Mouse (Mus musculus): ENCODE measurements around the gene 9930104L06Rik. TPM values are rescaled to one million over a fixed set of nuclear protein-coding genes. Genes with fewer than 3 reads are reported as not detected.
A peak's percentile ranks its signal among the peaks of the same experiment; 100 is the strongest.

The 9930104L06Rik gene
- polyA plus RNA-seq, 1 experiment from 2014 or later = 16.7 TPM

- Histone ChIP-seq H3K4me2 (replicated peaks) (no peak overlapping the region), H3K4me3 (no peak overlapping the region), H3K9ac (peak overlapping the region; percentile 33; the same call in 1 of the 2 replicates), H3K27me3 (no peaks in the 10 kb centered on the region), H3K36me3 (no peaks in the 10 kb centered on the region), H3K27ac (peak overlapping the region; percentile 35; the same call in 1 of the 2 replicates), H3K9me3 (replicated peaks) (no peaks in the 10 kb centered on the region), H3K4me1 (peaks cover 17% of the 10 kb centered on the region)
- 4% methylated on average over 8 of the region's 8 CpGs for WGBS
- peak; percentile 19; the same call in 1 of the 2 replicates for ATAC-seq (ENCODE audit: low FRiP score)
These were observed 28.2 kb downstream of the 9930104L06Rik start for GRCm38 (mm10) chr4:124964912-124965599.

GRCm38 (mm10) chr4:124968711-124969110, 31.9 kb downstream of the 9930104L06Rik start:
- Histone ChIP-seq H3K4me1 (peaks cover 21% of the 10 kb centered on the region), H3K9ac (peak overlapping the region; percentile 24; the same call in 1 of the 2 replicates), H3K4me2 (replicated peaks) (no peak overlapping the region)

GRCm38 (mm10) chr4:124969219-124969848, 32.5 kb downstream of the 9930104L06Rik start:
- H3K4me1 ChIP-seq = peaks cover 21% of the 10 kb centered on the region
- H3K27ac ChIP-seq = no peak overlapping the region
- 72% methylated on average over 7 of the region's 7 CpGs for WGBS
- ATAC-seq (ENCODE audit: low FRiP score) = no peak
- no peaks in the 10 kb centered on the region for H3K36me3 ChIP-seq
- H3K9me3 ChIP-seq (replicated peaks) = no peaks in the 10 kb centered on the region
- H3K27me3 ChIP-seq = 0 out of 2 replicates have a peak, but pooled peaks cover 3% of the 10 kb centered on the region
- no peak overlapping the region for H3K4me3 ChIP-seq
- no peak overlapping the region for H3K9ac ChIP-seq
- H3K4me2 ChIP-seq (replicated peaks) = no peak overlapping the region

More at GRCm38 (mm10) chr4:124968711-124969110, 31.9 kb downstream of the 9930104L06Rik start:
- no peaks in the 10 kb centered on the region for H3K36me3 ChIP-seq
- no peaks in the 10 kb centered on the region for H3K9me3 ChIP-seq (replicated peaks)
- H3K27me3 ChIP-seq = 0 out of 2 replicates have a peak, but pooled peaks cover 3% of the 10 kb centered on the region
- H3K4me3 ChIP-seq = no peak overlapping the region
- no peak for ATAC-seq (ENCODE audit: low FRiP score)
- no peak overlapping the region for H3K27ac ChIP-seq
- 41% methylated on average over 6 of the region's 6 CpGs for WGBS

- Histone ChIP-seq H3K9ac (no peak overlapping the region), H3K27me3 (0 out of 2 replicates have a peak, but pooled peaks cover 3% of the 10 kb centered on the region), H3K4me2 (replicated peaks) (no peak overlapping the region), H3K4me3 (no peak overlapping the region), H3K4me1 (peaks cover 18% of the 10 kb centered on the region), H3K36me3 (no peaks in the 10 kb centered on the region), H3K27ac (no peak overlapping the region), H3K9me3 (replicated peaks) (no peaks in the 10 kb centered on the region)
- no peak for ATAC-seq (ENCODE audit: low FRiP score)
- whole genome bisulfite sequencing = 70% methylated on average over 11 of the region's 11 CpGs
These were observed 33.3 kb downstream of the 9930104L06Rik start for GRCm38 (mm10) chr4:124970194-124970593.

- H3K36me3 ChIP-seq = no peaks in the 10 kb centered on the region
- no peak overlapping the region for H3K9ac ChIP-seq
- H3K27me3 ChIP-seq = 0 out of 2 replicates have a peak, but pooled peaks cover 3% of the 10 kb centered on the region
- no peak for ATAC-seq (ENCODE audit: low FRiP score)
- WGBS = 42% methylated on average over 5 of the region's 5 CpGs
- H3K27ac ChIP-seq = no peak overlapping the region
- H3K9me3 ChIP-seq (replicated peaks) = no peaks in the 10 kb centered on the region
- no peak overlapping the region for H3K4me3 ChIP-seq
- peaks cover 14% of the 10 kb centered on the region for H3K4me1 ChIP-seq
- H3K4me2 ChIP-seq (replicated peaks) = no peak overlapping the region
These were observed 33.8 kb downstream of the 9930104L06Rik start for GRCm38 (mm10) chr4:124970677-124971076.

- Histone ChIP-seq H3K36me3 (no peaks in the 10 kb centered on the region), H3K4me2 (replicated peaks) (no peak overlapping the region), H3K27me3 (0 out of 2 replicates have a peak, but pooled peaks cover 3% of the 10 kb centered on the region), H3K9me3 (replicated peaks) (no peaks in the 10 kb centered on the region), H3K9ac (no peak overlapping the region), H3K4me3 (no peak overlapping the region), H3K4me1 (peaks cover 14% of the 10 kb centered on the region), H3K27ac (no peak overlapping the region)
- no peak for ATAC-seq (ENCODE audit: low FRiP score)
- WGBS = 84% methylated on average over 8 of the region's 8 CpGs
These were observed 34.2 kb downstream of the 9930104L06Rik start for GRCm38 (mm10) chr4:124971094-124971493.

GRCm38 (mm10) chr4:124972316-124972715, 35.5 kb downstream of the 9930104L06Rik start:
- no peak overlapping the region for H3K27ac ChIP-seq
- no peaks in the 10 kb centered on the region for H3K36me3 ChIP-seq
- H3K27me3 ChIP-seq = 0 out of 2 replicates have a peak, but pooled peaks cover 3% of the 10 kb centered on the region
- H3K9me3 ChIP-seq (replicated peaks) = no peaks in the 10 kb centered on the region
- ATAC-seq (ENCODE audit: low FRiP score) = no peak
- peaks cover 14% of the 10 kb centered on the region for H3K4me1 ChIP-seq
- H3K9ac ChIP-seq = no peak overlapping the region
- whole genome bisulfite sequencing = 47% methylated on average over 9 of the region's 9 CpGs
- no peak overlapping the region for H3K4me2 ChIP-seq (replicated peaks)
- H3K4me3 ChIP-seq = no peak overlapping the region

GRCm38 (mm10) chr4:124973296-124973695, 36.4 kb downstream of the 9930104L06Rik start:
- no peak for ATAC-seq (ENCODE audit: low FRiP score)

GRCm38 (mm10) chr4:124978201-124978600, 41.4 kb downstream of the 9930104L06Rik start:
- H3K27me3 ChIP-seq = peaks cover 23% of the 10 kb centered on the region
- no peak overlapping the region for H3K4me3 ChIP-seq
- H3K9me3 ChIP-seq (replicated peaks) = no peaks in the 10 kb centered on the region
- peaks cover 7% of the 10 kb centered on the region for H3K4me1 ChIP-seq
- no peak overlapping the region for H3K27ac ChIP-seq
- 34% methylated on average over 5 of the region's 5 CpGs for WGBS
- no peaks in the 10 kb centered on the region for H3K36me3 ChIP-seq
- H3K9ac ChIP-seq = no peak overlapping the region
- H3K4me2 ChIP-seq (replicated peaks) = no peak overlapping the region
- ATAC-seq (ENCODE audit: low FRiP score) = no peak

More at GRCm38 (mm10) chr4:124973296-124973695, 36.4 kb downstream of the 9930104L06Rik start:
- Histone ChIP-seq H3K4me1 (peaks cover 14% of the 10 kb centered on the region), H3K9ac (no peak overlapping the region), H3K4me2 (replicated peaks) (no peak overlapping the region), H3K9me3 (replicated peaks) (no peaks in the 10 kb centered on the region), H3K36me3 (no peaks in the 10 kb centered on the region), H3K27me3 (peaks cover 6% of the 10 kb centered on the region; the same call in 1 of the 2 replicates), H3K27ac (no peak overlapping the region), H3K4me3 (no peak overlapping the region)
- 73% methylated on average over 2 of the region's 2 CpGs for WGBS

- H3K9me3 ChIP-seq (replicated peaks) = no peaks in the 10 kb centered on the region
- no peak overlapping the region for H3K4me2 ChIP-seq (replicated peaks)
- no peak overlapping the region for H3K27ac ChIP-seq
- H3K36me3 ChIP-seq = no peaks in the 10 kb centered on the region
- no peak overlapping the region for H3K9ac ChIP-seq
- no peak for ATAC-seq (ENCODE audit: low FRiP score)
- 17% methylated on average over 9 of the region's 9 CpGs for WGBS
- peaks cover 25% of the 10 kb centered on the region for H3K4me1 ChIP-seq
- H3K4me3 ChIP-seq = no peak overlapping the region
- peaks cover 77% of the 10 kb centered on the region for H3K27me3 ChIP-seq
These were observed 47.2 kb downstream of the 9930104L06Rik start for GRCm38 (mm10) chr4:124983893-124984526.

GRCm38 (mm10) chr4:124984871-124985670, 48.2 kb downstream of the 9930104L06Rik start:
- H3K4me3 ChIP-seq = 0 out of 2 replicates have a peak overlapping the region, but pooled peaks have one; percentile 7
- H3K9ac ChIP-seq = no peak overlapping the region
- peaks cover 88% of the 10 kb centered on the region for H3K27me3 ChIP-seq
- H3K4me1 ChIP-seq = peaks cover 25% of the 10 kb centered on the region
- H3K9me3 ChIP-seq (replicated peaks) = no peaks in the 10 kb centered on the region
- H3K4me2 ChIP-seq (replicated peaks) = peak overlapping the region; percentile 13; the same call in 1 of the 2 replicates
- 8% methylated on average over 18 of the region's 18 CpGs for WGBS
- H3K36me3 ChIP-seq = no peaks in the 10 kb centered on the region
- no peak overlapping the region for H3K27ac ChIP-seq
- ATAC-seq (ENCODE audit: low FRiP score) = no peak

Data from hindbrain, embryonic 12.5 days (tissue).